Mouse (Mus musculus): Measurements from ENCODE around the gene AL731706.2. TPM values are rescaled to one million over a fixed set of nuclear protein-coding genes. Genes with fewer than 3 reads are reported as not detected.

The AL731706.2 gene
- total and polyA plus RNA-seq, 3 experiments = 51.2 TPM; not detected in 2

- Histone ChIP-seq H3K27me3 (ENCODE audit: control insufficient read depth in 1 of 2, insufficient read depth in 2 of 2, low read length in 2 of 2) (no peaks in the 10 kb centered on the region), H3K36me3 (ENCODE audit: control insufficient read depth in 1 of 2, insufficient read depth in 2 of 2, low read length in 2 of 2) (no peaks in the 10 kb centered on the region), H3K4me3 (ENCODE audit: control insufficient read depth in 1 of 2, insufficient read depth in 1 of 2, low read depth in 2 of 2, low read length in 2 of 2) (no peak overlapping the region), H3K9ac (ENCODE audit: control insufficient read depth, low read depth, low read length, poor library complexity, severe bottlenecking) (no peak overlapping the region), H3K4me1 (ENCODE audit: control insufficient read depth in 1 of 2, insufficient read depth in 2 of 2, low read length in 2 of 2) (no peaks in the 10 kb centered on the region), H3K79me2 (ENCODE audit: control insufficient read depth, insufficient read depth, low read length, poor library complexity) (no peaks in the 10 kb centered on the region), H3K27ac (ENCODE audit: control insufficient read depth, low read depth, low read length) (no peak overlapping the region), H3K9me3 (replicated peaks; ENCODE audit: insufficient read depth, low read length) (no peaks in the 10 kb centered on the region)
- TF ChIP-seq POLR2A (IDR thresholded peaks at IDR 0.05; ENCODE audit: control insufficient read depth in 1 of 2, insufficient read depth in 1 of 2, low read depth in 1 of 2, low read length in 2 of 2, poor library complexity in 1 of 2) (no peak), RAD21 (IDR thresholded peaks at IDR 0.05; ENCODE audit: low read depth, low read length) (no peak), ZKSCAN1 (IDR thresholded peaks at IDR 0.05; ENCODE audit: low read depth, low read length) (no peak), POLR2AphosphoS2 (IDR thresholded peaks at IDR 0.05; ENCODE audit: low read length) (no peak)
- no peak for DNase-seq (ENCODE audit: low read depth, low spot score)
These were observed 30.7 kb downstream of the AL731706.2 start for GRCm38 (mm10) chr2:136854543-136855388.

DNA sequence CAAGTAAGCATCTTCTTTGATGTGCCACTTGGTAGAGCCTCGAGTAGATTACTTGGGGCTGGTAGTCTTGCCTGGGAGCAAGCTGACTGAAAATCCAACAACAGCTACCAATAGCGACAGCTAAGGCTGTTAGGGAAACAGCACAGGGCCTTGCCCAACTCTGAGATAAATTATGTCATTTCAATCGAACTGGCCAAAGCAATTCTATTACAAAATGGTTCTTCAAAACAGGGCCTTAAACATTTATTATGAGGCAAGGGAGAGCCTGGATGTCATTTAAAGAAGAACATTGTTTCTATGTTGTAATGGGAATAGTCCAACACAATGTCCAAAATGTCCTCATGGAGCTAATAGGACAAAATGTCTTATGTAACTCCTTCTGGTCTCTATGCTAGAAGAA is 35.1 kb downstream of the AL731706.2 start:
- H3K79me2 ChIP-seq (ENCODE audit: control insufficient read depth, insufficient read depth, low read length, poor library complexity) = no peaks in the 10 kb centered on the region

GRCm38 (mm10) chr2:136837994-136838393 is 47.5 kb downstream of the AL731706.2 start:
- no peaks in the 10 kb centered on the region for H3K79me2 ChIP-seq (ENCODE audit: control insufficient read depth, insufficient read depth, low read length, poor library complexity)
- no peak overlapping the region for H3K27ac ChIP-seq (ENCODE audit: control insufficient read depth, low read depth, low read length)
- no peaks in the 10 kb centered on the region for H3K36me3 ChIP-seq (ENCODE audit: control insufficient read depth in 1 of 2, insufficient read depth in 2 of 2, low read length in 2 of 2)
- H3K4me3 ChIP-seq (ENCODE audit: control insufficient read depth in 1 of 2, insufficient read depth in 1 of 2, low read depth in 2 of 2, low read length in 2 of 2) = no peak overlapping the region
- no peaks in the 10 kb centered on the region for H3K9me3 ChIP-seq (replicated peaks; ENCODE audit: insufficient read depth, low read length)
- H3K9ac ChIP-seq (ENCODE audit: control insufficient read depth, low read depth, low read length, poor library complexity, severe bottlenecking) = no peak overlapping the region
- H3K27me3 ChIP-seq (ENCODE audit: control insufficient read depth in 1 of 2, insufficient read depth in 2 of 2, low read length in 2 of 2) = no peaks in the 10 kb centered on the region
- no peak for DNase-seq (ENCODE audit: low read depth, low spot score)
- TF ChIP-seq SMC3 (IDR thresholded peaks at IDR 0.05; ENCODE audit: low read depth, low read length) (no peak), POLR2A (IDR thresholded peaks at IDR 0.05; ENCODE audit: control insufficient read depth in 1 of 2, insufficient read depth in 1 of 2, low read depth in 1 of 2, low read length in 2 of 2, poor library complexity in 1 of 2) (no peak), RCOR1 (IDR thresholded peaks at IDR 0.05; ENCODE audit: low read depth, low read length) (no peak), BHLHE40 (IDR thresholded peaks at IDR 0.05; ENCODE audit: borderline replicate concordance, low read depth, low read length) (no peak), ZNF384 (IDR thresholded peaks at IDR 0.05; ENCODE audit: low read depth, low read length) (no peak), MXI1 (IDR thresholded peaks at IDR 0.05; ENCODE audit: low read depth, low read length) (no peak), ZC3H11A (IDR thresholded peaks at IDR 0.05; ENCODE audit: low read depth, low read length) (no peak), UBTF (IDR thresholded peaks at IDR 0.05; ENCODE audit: borderline replicate concordance, insufficient read depth, low read depth, low read length) (no peak), MYB (IDR thresholded peaks at IDR 0.05; ENCODE audit: low read depth, low read length) (no peak), SIN3A (IDR thresholded peaks at IDR 0.05; ENCODE audit: low read length) (no peak), KAT2A (conservative IDR thresholded peaks at IDR 0.05; ENCODE audit: low read depth, low read length) (no peak), CHD2 (IDR thresholded peaks at IDR 0.05; ENCODE audit: low read length) (no peak), POLR2AphosphoS2 (IDR thresholded peaks at IDR 0.05; ENCODE audit: low read length) (no peak), MAFK (IDR thresholded peaks at IDR 0.05; ENCODE audit: borderline replicate concordance, low read depth, low read length) (no peak), MAZ (IDR thresholded peaks at IDR 0.05; ENCODE audit: low read depth, low read length) (no peak), ZKSCAN1 (IDR thresholded peaks at IDR 0.05; ENCODE audit: low read depth, low read length) (no peak), USF2 (IDR thresholded peaks at IDR 0.05; ENCODE audit: borderline replicate concordance in 1 of 2, insufficient read depth in 1 of 2, low read depth in 1 of 2, low read length in 2 of 2) (no peak)
- no peaks in the 10 kb centered on the region for H3K4me1 ChIP-seq (ENCODE audit: control insufficient read depth in 1 of 2, insufficient read depth in 2 of 2, low read length in 2 of 2)

More for the DNA sequence above, 35.1 kb downstream of the AL731706.2 start:
- Histone ChIP-seq H3K36me3 (ENCODE audit: control insufficient read depth in 1 of 2, insufficient read depth in 2 of 2, low read length in 2 of 2) (no peaks in the 10 kb centered on the region), H3K27me3 (ENCODE audit: control insufficient read depth in 1 of 2, insufficient read depth in 2 of 2, low read length in 2 of 2) (no peaks in the 10 kb centered on the region), H3K9ac (ENCODE audit: control insufficient read depth, low read depth, low read length, poor library complexity, severe bottlenecking) (no peak overlapping the region), H3K9me3 (replicated peaks; ENCODE audit: insufficient read depth, low read length) (no peaks in the 10 kb centered on the region), H3K4me1 (ENCODE audit: control insufficient read depth in 1 of 2, insufficient read depth in 2 of 2, low read length in 2 of 2) (no peaks in the 10 kb centered on the region), H3K4me3 (ENCODE audit: control insufficient read depth in 1 of 2, insufficient read depth in 1 of 2, low read depth in 2 of 2, low read length in 2 of 2) (no peak overlapping the region), H3K27ac (ENCODE audit: control insufficient read depth, low read depth, low read length) (no peak overlapping the region)
- no peak for TF ChIP-seq GATA1 (IDR thresholded peaks at IDR 0.05; ENCODE audit: low read depth, low read length)
- no peak for TF ChIP-seq POLR2AphosphoS2 (IDR thresholded peaks at IDR 0.05; ENCODE audit: low read length)
- TF ChIP-seq ZC3H11A (IDR thresholded peaks at IDR 0.05; ENCODE audit: low read depth, low read length) = no peak
- no peak for TF ChIP-seq GABPA (IDR thresholded peaks at IDR 0.05; ENCODE audit: low read depth, low read length)
- no peak for TF ChIP-seq KAT2A (conservative IDR thresholded peaks at IDR 0.05; ENCODE audit: low read depth, low read length)
- TF ChIP-seq MXI1 (IDR thresholded peaks at IDR 0.05; ENCODE audit: low read depth, low read length) = no peak
- no peak for TF ChIP-seq RCOR1 (IDR thresholded peaks at IDR 0.05; ENCODE audit: low read depth, low read length)
- no peak for TF ChIP-seq ZKSCAN1 (IDR thresholded peaks at IDR 0.05; ENCODE audit: low read depth, low read length)
- no peak for TF ChIP-seq POLR2AphosphoS5 (IDR thresholded peaks at IDR 0.05; ENCODE audit: borderline replicate concordance, low read depth, low read length)
- no peak for DNase-seq (ENCODE audit: low read depth, low spot score)
